Mouse (Mus musculus) liver, postnatal 0 days (tissue): ENCODE results near the gene Adamts7.

ENCODE experiments used
- CTCF ChIP-seq: sonication (generic); IDR thresholded peaks from 2 replicates; pipeline ENCODE4 v1.5.1; 2016; ENCODE audit warnings: antibody characterized with exemption, low read depth
- EP300 ChIP-seq: IDR thresholded peaks from 2 replicates; pipeline ENCODE4 v1.6.1; 2016; ENCODE audit warnings: antibody characterized with exemption, low read depth, mild to moderate bottlenecking

- TF ChIP-seq CTCF (no peak), EP300 (no peak)
These were observed 82.9 kb downstream of the Adamts7 start for GRCm38 (mm10) chr9:90245781-90246180.
